Mouse (Mus musculus) forebrain, embryonic 11.5 days (tissue): ENCODE measurements around the gene Krtap3-1. TPM values are rescaled to one million over a fixed set of nuclear protein-coding genes. Genes with fewer than 3 reads are reported as not detected.

Experiments used
- ATAC-seq: fragments of 200-750 bp; cut with Nextera tagmentation; replicated peaks from 2 replicates; pipeline ENCODE4 v1.8.0; 2017; ENCODE audit warnings: moderate TSS enrichment; ENCODE audit not compliant: low FRiP score
- DNase-seq: peaks from one replicate; pipeline ENCODE4 v3.0.0-alpha.2; 2017; ENCODE audit warnings: low spot score
- H3K27ac ChIP-seq: fragments of 300-500 bp; sonication (generic); 2 replicates; pipeline ENCODE4 v1.5.1; 2014; ENCODE audit warnings: low read depth, low read length
- H3K27me3 ChIP-seq: fragments of 300-500 bp; sonication (generic); 2 replicates; pipeline ENCODE4 v1.6.1; 2014; ENCODE audit warnings: mild to moderate bottlenecking, low read length, mixed read lengths; ENCODE audit not compliant: control insufficient read depth, insufficient read depth
- H3K36me3 ChIP-seq: fragments of 300-500 bp; sonication (generic); 2 replicates; pipeline ENCODE4 v1.6.1; 2014; ENCODE audit warnings: mild to moderate bottlenecking, low read length, moderate library complexity, mixed read lengths; ENCODE audit not compliant: control insufficient read depth, insufficient read depth
- H3K4me1 ChIP-seq: fragments of 300-500 bp; sonication (generic); replicated peaks from 2 replicates; pipeline ENCODE4 v1.6.1; 2014; ENCODE audit warnings: low read length, mixed read lengths; ENCODE audit not compliant: control insufficient read depth, insufficient read depth
- H3K4me2 ChIP-seq: fragments of 300-500 bp; sonication (generic); 2 replicates; pipeline ENCODE4 v1.6.1; 2014; ENCODE audit warnings: low read depth, mild to moderate bottlenecking, low read length, moderate library complexity, mixed read lengths; ENCODE audit not compliant: severe bottlenecking
- H3K4me3 ChIP-seq: fragments of 300-500 bp; sonication (generic); 2 replicates; pipeline ENCODE4 v1.5.1; 2014; ENCODE audit warnings: low read depth, low read length
- H3K9ac ChIP-seq: fragments of 300-500 bp; sonication (generic); 2 replicates; pipeline ENCODE4 v1.6.1; 2014; ENCODE audit warnings: low read length
- H3K9me3 ChIP-seq: fragments of 300-500 bp; sonication (generic); 2 replicates; pipeline ENCODE4 v1.6.1; 2016; ENCODE audit warnings: low read length, mixed read lengths; ENCODE audit not compliant: control insufficient read depth
- WGBS: fragments of 180-500 bp; shearing (Covaris S2); extraction: QIAGEN DNeasy Blood & Tissue Kit; methylation state at CpG from one replicate; pipeline ENCODE4 v1.1.7; 2014; 5-methylcytosine and 5-hydroxymethylcytosine counted together
- polyA plus RNA-seq: library from polyadenylated mRNA; unstranded; fragments of >200 nt; fragmentation: Nextera tagmentation; extraction: Ambion mirVana; gene quantifications from 2 replicates; pipeline ENCODE4 v1.2.1, GENCODE M21; 2014

Gene Krtap3-1
- polyA plus RNA-seq, 1 experiment from 2014 or later = not detected

- H3K27me3 ChIP-seq = no peaks in the 10 kb centered on the region
- H3K9me3 ChIP-seq = no peaks in the 10 kb centered on the region
- no peaks in the 10 kb centered on the region for H3K4me1 ChIP-seq
- no peak overlapping the region for H3K4me3 ChIP-seq
- no peak overlapping the region for H3K9ac ChIP-seq
- 87% methylated on average over 6 of the region's 6 CpGs for WGBS
- ATAC-seq (no peak), DNase-seq (no peak)
- no peak overlapping the region for H3K4me2 ChIP-seq
- no peaks in the 10 kb centered on the region for H3K36me3 ChIP-seq
- H3K27ac ChIP-seq = no peak overlapping the region
Measured at GRCm38 (mm10) chr11:99581564-99581963, 15.1 kb upstream of the Krtap3-1 start.

- Histone ChIP-seq H3K36me3 (no peaks in the 10 kb centered on the region), H3K4me2 (no peak overlapping the region), H3K9ac (no peak overlapping the region), H3K4me1 (no peaks in the 10 kb centered on the region), H3K4me3 (no peak overlapping the region), H3K9me3 (no peaks in the 10 kb centered on the region), H3K27me3 (no peaks in the 10 kb centered on the region), H3K27ac (no peak overlapping the region)
- no peak for ATAC-seq
- 93% methylated on average over 5 of the region's 5 CpGs for WGBS
- no peak for DNase-seq
Measured at GRCm38 (mm10) chr11:99581051-99581450, 14.6 kb upstream of the Krtap3-1 start.

- no peak for ATAC-seq
- Histone ChIP-seq H3K9me3 (no peaks in the 10 kb centered on the region), H3K9ac (no peak within 1 kb of the TSS), H3K36me3 (no peaks in the 10 kb centered on the region), H3K4me1 (no peaks in the 10 kb centered on the region), H3K27me3 (no peaks in the 10 kb centered on the region), H3K4me2 (no peak within 1 kb of the TSS), H3K27ac (no peak within 1 kb of the TSS), H3K4me3 (no peak within 1 kb of the TSS)
- WGBS = 85% methylated on average over 6 of the region's 6 CpGs
- no peak for DNase-seq
Measured at GRCm38 (mm10) chr11:99580636-99581035, 14.2 kb upstream of the Krtap3-1 start, which contains the start of gene Krtap1-5. Gene Krtap1-5 (minus strand): TSS chr11:99581016.

- WGBS = 6% methylated on average over 7 of the region's 7 CpGs
- DNase-seq = peak; percentile 91
- H3K9ac ChIP-seq = no peak overlapping the region
- H3K4me1 ChIP-seq = no peaks in the 10 kb centered on the region
- no peaks in the 10 kb centered on the region for H3K9me3 ChIP-seq
- no peak overlapping the region for H3K27ac ChIP-seq
- peak; percentile 76 for ATAC-seq
- 0 out of 2 replicates have a peak overlapping the region, but pooled peaks have one; percentile 26 for H3K4me2 ChIP-seq
- no peaks in the 10 kb centered on the region for H3K36me3 ChIP-seq
- H3K4me3 ChIP-seq = no peak overlapping the region
- H3K27me3 ChIP-seq = no peaks in the 10 kb centered on the region
Measured at GRCm38 (mm10) chr11:99574106-99574505, 7.7 kb upstream of the Krtap3-1 start.

GRCm38 (mm10) chr11:99573164-99573563 is 6.7 kb upstream of the Krtap3-1 start:
- no peak overlapping the region for H3K9ac ChIP-seq
- no peaks in the 10 kb centered on the region for H3K27me3 ChIP-seq
- no peak for ATAC-seq
- no peak overlapping the region for H3K27ac ChIP-seq
- no peak overlapping the region for H3K4me2 ChIP-seq
- H3K9me3 ChIP-seq = no peaks in the 10 kb centered on the region
- H3K4me3 ChIP-seq = no peak overlapping the region
- 31% methylated on average over 4 of the region's 4 CpGs for WGBS
- H3K4me1 ChIP-seq = no peaks in the 10 kb centered on the region
- no peaks in the 10 kb centered on the region for H3K36me3 ChIP-seq
- no peak for DNase-seq

- Histone ChIP-seq H3K36me3 (no peaks in the 10 kb centered on the region), H3K9ac (no peak overlapping the region), H3K27ac (no peak overlapping the region), H3K9me3 (no peaks in the 10 kb centered on the region), H3K4me3 (no peak overlapping the region), H3K4me2 (no peak overlapping the region), H3K27me3 (no peaks in the 10 kb centered on the region), H3K4me1 (no peaks in the 10 kb centered on the region)
- 85% methylated on average over 6 of the region's 6 CpGs for WGBS
- DNase-seq = no peak
- ATAC-seq = no peak
Measured at GRCm38 (mm10) chr11:99562580-99562979, 3.9 kb downstream of the Krtap3-1 start.

- ATAC-seq = no peak
- Histone ChIP-seq H3K4me3 (no peak within 1 kb of the TSS), H3K27ac (no peak within 1 kb of the TSS), H3K4me1 (no peaks in the 10 kb centered on the region), H3K9ac (no peak within 1 kb of the TSS), H3K9me3 (no peaks in the 10 kb centered on the region), H3K36me3 (no peaks in the 10 kb centered on the region), H3K27me3 (no peaks in the 10 kb centered on the region), H3K4me2 (no peak within 1 kb of the TSS)
- DNase-seq = no peak
- 92% methylated on average over 9 of the region's 9 CpGs for WGBS
Measured at GRCm38 (mm10) chr11:99559366-99559765, 7.1 kb downstream of the Krtap3-1 start, which contains the start of gene Gm11939. Gene Gm11939 (minus strand): TSS chr11:99559466.

GRCm38 (mm10) chr11:99557976-99558745 is 8.3 kb downstream of the Krtap3-1 start:
- DNase-seq = no peak
- ATAC-seq = no peak
- no peaks in the 10 kb centered on the region for H3K36me3 ChIP-seq
- no peak overlapping the region for H3K4me2 ChIP-seq
- H3K27me3 ChIP-seq = no peaks in the 10 kb centered on the region
- H3K4me1 ChIP-seq = no peaks in the 10 kb centered on the region
- no peak overlapping the region for H3K4me3 ChIP-seq
- WGBS = 91% methylated on average over 3 of the region's 3 CpGs
- H3K27ac ChIP-seq = no peak overlapping the region
- no peaks in the 10 kb centered on the region for H3K9me3 ChIP-seq
- no peak overlapping the region for H3K9ac ChIP-seq

GRCm38 (mm10) chr11:99556753-99557152 is 9.7 kb downstream of the Krtap3-1 start, which contains the start of gene Krtap3-2:
Gene Krtap3-2 (minus strand): TSS chr11:99556853.
- WGBS = 91% methylated on average over 2 of the region's 2 CpGs
- no peak within 1 kb of the TSS for H3K4me2 ChIP-seq
- H3K9me3 ChIP-seq = no peaks in the 10 kb centered on the region
- ATAC-seq = no peak
- no peak within 1 kb of the TSS for H3K27ac ChIP-seq
- DNase-seq = no peak
- H3K4me3 ChIP-seq = no peak within 1 kb of the TSS
- H3K36me3 ChIP-seq = no peaks in the 10 kb centered on the region
- H3K4me1 ChIP-seq = no peaks in the 10 kb centered on the region
- no peak within 1 kb of the TSS for H3K9ac ChIP-seq
- H3K27me3 ChIP-seq = no peaks in the 10 kb centered on the region
